Mouse (Mus musculus): ENCODE measurements around the gene Pidd1.
A peak's percentile ranks its signal among the peaks of the same experiment; 100 is the strongest.

Pidd1 gene

GRCm38 (mm10) chr7:141434464-141434863 is 9.4 kb downstream of the Pidd1 start:
- DNase-seq, result peak; percentile 54

GRCm38 (mm10) chr7:141433517-141434400 is 10.1 kb downstream of the Pidd1 start:
- DNase-seq, result no peak

- no peak for DNase-seq
These were observed 10.9 kb downstream of the Pidd1 start for GRCm38 (mm10) chr7:141432741-141433516.

GRCm38 (mm10) chr7:141432186-141432611 is 11.6 kb downstream of the Pidd1 start:
- no peak for DNase-seq

- DNase-seq, result no peak
These were observed 12.2 kb downstream of the Pidd1 start for GRCm38 (mm10) chr7:141431434-141432185.

GRCm38 (mm10) chr7:141430585-141431240 is 13.1 kb downstream of the Pidd1 start:
- DNase-seq, result no peak

- DNase-seq, result no peak
These were observed 13.8 kb downstream of the Pidd1 start for GRCm38 (mm10) chr7:141429840-141430584.

- DNase-seq, result peak; percentile 54
These were observed 14.5 kb downstream of the Pidd1 start, which contains the start of gene Cend1 for GRCm38 (mm10) chr7:141429310-141429709. Gene Cend1, minus strand, starts transcription at chr7:141429491.

GRCm38 (mm10) chr7:141428701-141429100 is 15.1 kb downstream of the Pidd1 start:
- DNase-seq, result no peak

- no peak for DNase-seq
These were observed 16.7 kb downstream of the Pidd1 start for GRCm38 (mm10) chr7:141426948-141427730.

- DNase-seq, result no peak
These were observed 20.0 kb downstream of the Pidd1 start for GRCm38 (mm10) chr7:141423811-141424210.

GRCm38 (mm10) chr7:141420030-141420702 is 23.7 kb downstream of the Pidd1 start:
- DNase-seq, result no peak

- DNase-seq, result peak; percentile 68
These were observed 24.9 kb downstream of the Pidd1 start for GRCm38 (mm10) chr7:141418970-141419369.

- DNase-seq, result no peak
These were observed 25.8 kb downstream of the Pidd1 start for GRCm38 (mm10) chr7:141417731-141418681.

GRCm38 (mm10) chr7:141416144-141416841 is 27.5 kb downstream of the Pidd1 start:
- DNase-seq, result no peak

GRCm38 (mm10) chr7:141413809-141414584 is 29.8 kb downstream of the Pidd1 start, which contains the start of gene Gatd1:
Gene Gatd1, minus strand, starts transcription at chr7:141414136.
- DNase-seq, result peak; percentile 99

GRCm38 (mm10) chr7:141413331-141413730 is 30.5 kb downstream of the Pidd1 start:
- no peak for DNase-seq

Measured in lung, postnatal 36 days (tissue).